Mouse (Mus musculus): ENCODE results near the gene Sema5a.

DNA sequence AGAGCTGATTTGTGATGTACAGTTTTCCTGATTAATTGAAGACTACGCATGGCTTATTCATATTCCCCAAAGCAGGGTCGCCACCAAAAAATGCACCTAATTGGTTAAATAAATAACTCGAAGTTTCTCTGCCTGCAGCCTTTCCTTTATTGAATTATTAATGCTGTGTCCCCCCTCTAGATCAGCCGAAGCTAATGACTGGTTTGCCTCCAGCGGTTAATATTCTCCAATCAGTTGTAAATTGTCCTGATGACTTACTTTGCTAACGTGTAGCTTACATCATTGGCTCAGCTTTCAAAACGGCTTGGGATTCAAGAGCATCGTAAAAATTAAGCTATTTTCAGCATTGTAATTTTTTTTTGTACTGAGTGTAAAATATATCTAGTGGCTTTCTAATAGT is 66.7 kb downstream of the Sema5a start:
- TF ChIP-seq EP300 (IDR thresholded peaks at IDR 0.05; ENCODE audit: low read length): no peak
- no peak for TF ChIP-seq MAZ (IDR thresholded peaks at IDR 0.05; ENCODE audit: low read depth, low read length)
- no peak for TF ChIP-seq SMC3 (IDR thresholded peaks at IDR 0.05; ENCODE audit: low read depth, low read length)
- no peak for TF ChIP-seq CTCF (conservative IDR thresholded peaks at IDR 0.05 in 1 of 2, IDR thresholded peaks at IDR 0.05 in 1 of 2; ENCODE audit: low read depth in 2 of 2, low read length in 2 of 2)
- TF ChIP-seq MAX (IDR thresholded peaks at IDR 0.05; ENCODE audit: low read length): no peak
- no peak for TF ChIP-seq ZC3H11A (IDR thresholded peaks at IDR 0.05; ENCODE audit: low read depth, low read length)
- TF ChIP-seq POLR2A (IDR thresholded peaks at IDR 0.05; ENCODE audit: low read depth, low read length): no peak
- TF ChIP-seq USF1 (IDR thresholded peaks at IDR 0.05; ENCODE audit: low read depth, low read length): no peak
- TF ChIP-seq ZKSCAN1 (IDR thresholded peaks at IDR 0.05; ENCODE audit: borderline replicate concordance, low read depth, low read length): no peak
- no peak for TF ChIP-seq IRF4 (IDR thresholded peaks at IDR 0.05; ENCODE audit: low read depth, low read length)
- TF ChIP-seq MYC (IDR thresholded peaks at IDR 0.05; ENCODE audit: low read depth, low read length): no peak

All from CH12.LX (cell line).